10 mouse cellular contexts compared by ENCODE assay signal in the genomic region with DNA sequence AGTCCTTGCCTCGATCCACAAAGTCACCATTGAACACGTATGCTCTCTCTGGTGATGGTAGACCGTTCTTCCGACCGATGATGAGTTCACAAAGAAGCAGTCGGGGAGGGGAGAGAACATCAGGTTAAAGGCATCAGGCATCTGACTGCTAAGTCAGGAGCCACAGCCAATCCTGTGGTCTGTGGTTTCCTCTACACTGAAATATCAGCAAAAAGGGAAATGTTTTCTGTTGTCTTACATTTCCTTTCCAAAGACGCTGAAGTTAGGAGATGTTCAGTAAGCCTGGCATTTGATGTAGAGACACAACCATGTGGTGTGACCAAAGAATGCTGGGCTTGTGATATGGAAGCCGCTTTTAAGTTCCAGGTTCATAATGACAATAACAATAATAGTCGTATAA. TPM values are rescaled to one million over a fixed set of nuclear protein-coding genes. Genes with fewer than 3 reads are reported as not detected.
DNase-seq lines count a peak whose midpoint lies in the region; ATAC-seq lines count a peak whose summit lies in the region.
"Had no signal": no experiment of that assay in that cellular context is flagged by ENCODE, and none has a peak within 500 bp of the region (broad histone marks: within the 10 kb centered on the region; RNA-seq: fewer than 3 reads in every experiment).

No protein-coding gene starts in this region.

- intact Hi-C loops in left cerebral cortex, postnatal 25 days (cut with DNase I): no loop called here
- intact Hi-C loops in heart, postnatal 25 days (cut with DNase I): loop anchor here (10.0 kb wide), 1 partner anchor 781 kb away; no protein-coding TSS in a partner anchor

- peak; percentile 97 to 99 for ATAC-seq in hematopoietic stem cell, adult 5-6 weeks (replicated peaks in 1 of 2; ENCODE audit: insufficient read depth in 1 of 2, low FRiP score in 2 of 2, low TSS enrichment in 1 of 2, low read depth in 1 of 2, poor library complexity in 2 of 2, severe bottlenecking in 2 of 2)
- peak; percentile 28; the same call in 1 of the 2 replicates for ATAC-seq in neutrophil, adult 5-6 weeks (ENCODE audit: extremely low read depth, insufficient number of reproducible peaks, low FRiP score, poor library complexity, severe bottlenecking)

- peak; percentile 38 for DNase-seq in lung, postnatal 36 days
- DNase-seq in lung, postnatal 14 days: no peak
- peak; percentile 34 for DNase-seq in thymus, postnatal 4 days
- DNase-seq in cerebellum, adult 8-10 months: no peak
- DNase-seq in left cerebral cortex, postnatal 25 days (ENCODE audit: low spot score in 2 of 2): no peak
- no peak for DNase-seq in heart, postnatal 25 days (ENCODE audit: low spot score)
- DNase-seq: cerebellum, postnatal 14 days; kidney, adult 2 months had no signal

RNA-seq across cellular contexts. Expression of a gene that starts 10.6 kb away (rescaled TPM):
- total RNA-seq in hematopoietic stem cell, adult 5-6 weeks (2017): not detected in 2 replicates
- total RNA-seq in neutrophil, adult 5-6 weeks (2017): 0.86 and 1.0 TPM in 2 replicates
- under 1 TPM; 0.55 to 0.62 TPM for total RNA-seq in left cerebral cortex, postnatal 25 days (2021)
- under 1 TPM in 1 of 2 experiments, not detected in 1; 0.16 TPM for total RNA-seq in heart, postnatal 25 days (2021)

RNA-seq across cellular contexts. Expression of a gene that starts 30.3 kb away (rescaled TPM):
- total RNA-seq in hematopoietic stem cell, adult 5-6 weeks (2017): not detected in 2 replicates
- not detected in 2 replicates for total RNA-seq in neutrophil, adult 5-6 weeks (2017)
- not detected for total RNA-seq in left cerebral cortex, postnatal 25 days (2021)
- not detected for total RNA-seq in heart, postnatal 25 days (2021)

RNA-seq across cellular contexts. Expression of a gene that starts 32.5 kb away (rescaled TPM):
- total RNA-seq in hematopoietic stem cell, adult 5-6 weeks (2017): 5.8 and 14.8 TPM in 2 replicates
- total RNA-seq in neutrophil, adult 5-6 weeks (2017): 42.5 and 43.8 TPM in 2 replicates
- total RNA-seq in left cerebral cortex, postnatal 25 days (2021): 10 to 100 TPM; 38.8 to 40.9 TPM
- total RNA-seq in heart, postnatal 25 days (2021): 10 to 100 TPM; 12.6 to 12.9 TPM

Comparison
In these comparisons a context has a peak if more than half of its experiments do, and no peak if none do; other contexts are left out.
1. DNase-seq: peak in lung, postnatal 36 days (single experiment) and thymus, postnatal 4 days (single experiment); none in lung, postnatal 14 days (single experiment), cerebellum, adult 8-10 months (single experiment), left cerebral cortex, postnatal 25 days (0 of 2) and heart, postnatal 25 days (single experiment).